Mouse (Mus musculus): ENCODE data around the gene Ptpn22. TPM values are rescaled to one million over a fixed set of nuclear protein-coding genes. Genes with fewer than 3 reads are reported as not detected.

Ptpn22 gene
- total and polyA plus RNA-seq, 3 experiments = 21.9 to 90.9 (median 46.9) TPM

- dilution Hi-C loops (cut with MboI; ENCODE audit: extremely low pct_ligation_motif_present, extremely low pct_unique_long_range_greater_than_20kb, low sequenced_read_pairs) = no loop called here
- H3K36me3 ChIP-seq (replicated peaks in 1 of 2; ENCODE audit: control insufficient read depth in 1 of 2, insufficient read depth in 1 of 2, low read length in 1 of 2) = peaks cover 8 to 19% of the 10 kb centered on the region in 2 experiments
- TF ChIP-seq MYC (IDR thresholded peaks at IDR 0.05; ENCODE audit: low read depth, low read length) (no peak), CHD1 (IDR thresholded peaks at IDR 0.05; ENCODE audit: low read depth, low read length) (no peak), ELF1 (IDR thresholded peaks at IDR 0.05; ENCODE audit: low read depth, low read length) (no peak), MAX (IDR thresholded peaks at IDR 0.05; ENCODE audit: low read length) (no peak), RAD21 (IDR thresholded peaks at IDR 0.05; ENCODE audit: low read depth, low read length) (no peak), JUN (IDR thresholded peaks at IDR 0.05; ENCODE audit: insufficient read depth, low read depth, low read length) (no peak), EP300 (IDR thresholded peaks at IDR 0.05; ENCODE audit: low read length) (no peak), CHD2 (IDR thresholded peaks at IDR 0.05; ENCODE audit: low read length) (0 out of 2 replicates have a peak, but pooled peaks have one; percentile 15)
- peaks cover 0 to 54% of the 10 kb centered on the region in 2 experiments; a peak in 2 of 4 replicates for H3K4me1 ChIP-seq (ENCODE audit: control insufficient read depth in 1 of 2, insufficient read depth in 2 of 2)
- DNase-seq (ENCODE audit: extremely low read depth) = no peak
- H3K79me2 ChIP-seq (replicated peaks; ENCODE audit: control insufficient read depth, extremely low read depth, insufficient read depth, poor library complexity, severe bottlenecking) = peaks cover 54% of the 10 kb centered on the region
- H3K4me3 ChIP-seq (replicated peaks in 1 of 3; ENCODE audit: low read depth in 2 of 3, low read length in 2 of 3, poor library complexity in 1 of 3) = no peak overlapping the region
- no peak overlapping the region for H3K4me2 ChIP-seq (ENCODE audit: insufficient read depth, low read depth, poor library complexity, severe bottlenecking)
- H3K9me3 ChIP-seq (replicated peaks; ENCODE audit: low read length) = no peaks in the 10 kb centered on the region
- no peak overlapping the region for H3K27ac ChIP-seq (ENCODE audit: insufficient read depth, low read depth)
- H3K9ac ChIP-seq (ENCODE audit: insufficient read depth, low read depth) = no peak overlapping the region
- no peaks in the 10 kb centered on the region for H3K27me3 ChIP-seq (replicated peaks)
- in situ Hi-C loops (cut with MboI; ENCODE audit: low pct_ligation_motif_present, low pct_unique_long_range_greater_than_20kb, low sequenced_read_pairs) = no loop called here
Observed at GRCm38 (mm10) chr3:103925302-103925701, 65.7 kb downstream of the Ptpn22 start.

- Histone ChIP-seq H3K79me2 (replicated peaks; ENCODE audit: control insufficient read depth, extremely low read depth, insufficient read depth, poor library complexity, severe bottlenecking) (peaks cover 49% of the 10 kb centered on the region), H3K4me1 (ENCODE audit: control insufficient read depth in 1 of 2, insufficient read depth in 2 of 2) (peaks cover 0 to 33% of the 10 kb centered on the region in 2 experiments; a peak in 2 of 4 replicates), H3K36me3 (replicated peaks in 1 of 2; ENCODE audit: control insufficient read depth in 1 of 2, insufficient read depth in 1 of 2, low read length in 1 of 2) (peaks cover 19 to 29% of the 10 kb centered on the region in 2 experiments), H3K27me3 (replicated peaks) (no peaks in the 10 kb centered on the region), H3K27ac (ENCODE audit: insufficient read depth, low read depth) (no peak overlapping the region), H3K4me2 (ENCODE audit: insufficient read depth, low read depth, poor library complexity, severe bottlenecking) (peak overlapping the region; percentile 68), H3K9me3 (replicated peaks; ENCODE audit: low read length) (no peaks in the 10 kb centered on the region), H3K9ac (ENCODE audit: insufficient read depth, low read depth) (peak overlapping the region; percentile 60; the same call in 1 of the 2 replicates), H3K4me3 (replicated peaks in 1 of 3; ENCODE audit: low read depth in 2 of 3, low read length in 2 of 3, poor library complexity in 1 of 3) (peak overlapping the region in 2 of 3 experiments; percentile 22 to 27)
- DNase-seq (ENCODE audit: extremely low read depth) = peak; percentile 52
- TF ChIP-seq POLR2AphosphoS2 (IDR thresholded peaks at IDR 0.05; ENCODE audit: low read depth, low read length) (no peak), ZMIZ1 (IDR thresholded peaks at IDR 0.05; ENCODE audit: low read depth, low read length) (no peak), NELFE (IDR thresholded peaks at IDR 0.05; ENCODE audit: low read depth, low read length) (no peak), ZC3H11A (IDR thresholded peaks at IDR 0.05; ENCODE audit: low read depth, low read length) (no peak), CHD2 (IDR thresholded peaks at IDR 0.05; ENCODE audit: low read length) (0 out of 2 replicates have a peak, but pooled peaks have one; percentile 19), UBTF (IDR thresholded peaks at IDR 0.05; ENCODE audit: low read depth, low read length) (no peak), HCFC1 (IDR thresholded peaks at IDR 0.05; ENCODE audit: low read depth, low read length) (no peak), SIN3A (IDR thresholded peaks at IDR 0.05; ENCODE audit: low read length) (no peak), PAX5 (IDR thresholded peaks at IDR 0.05; ENCODE audit: low read length) (no peak), MXI1 (IDR thresholded peaks at IDR 0.05; ENCODE audit: low read depth, low read length) (peak; percentile 54; the same call in 1 of the 2 replicates), BHLHE40 (IDR thresholded peaks at IDR 0.05; ENCODE audit: low read depth, low read length) (no peak), NRF1 (IDR thresholded peaks at IDR 0.05; ENCODE audit: low read depth, low read length) (no peak)
- in situ Hi-C loops (cut with MboI; ENCODE audit: low pct_ligation_motif_present, low pct_unique_long_range_greater_than_20kb, low sequenced_read_pairs) (no loop called here), dilution Hi-C loops (cut with MboI; ENCODE audit: extremely low pct_ligation_motif_present, extremely low pct_unique_long_range_greater_than_20kb, low sequenced_read_pairs) (no loop called here)
Observed at GRCm38 (mm10) chr3:103927511-103927910, 67.9 kb downstream of the Ptpn22 start.

Data from CH12.LX (cell line).